Mouse (Mus musculus) kidney, adult 8-10 months (tissue): ENCODE measurements around the gene Prodh2.

Source experiments
- DNase-seq, 2 experiments: peaks; one replicate each; pipeline ENCODE4 v3.0.0; 2022

Gene Prodh2

GRCm38 (mm10) chr7:30550603-30551002, 57.2 kb downstream of the Prodh2 start:
- DNase-seq: no peak

GRCm38 (mm10) chr7:30551445-30552101, 58.2 kb downstream of the Prodh2 start:
- no peak for DNase-seq

- peak; percentile 98 for DNase-seq
These were observed 58.9 kb downstream of the Prodh2 start, which contains the start of the genes Hspb6 and Proser3 for GRCm38 (mm10) chr7:30552102-30553020. Gene Hspb6 (plus strand): TSS chr7:30552178. Gene Proser3 (minus strand): TSS chr7:30552299.

GRCm38 (mm10) chr7:30553021-30553589, 59.7 kb downstream of the Prodh2 start:
- peak in 1 of 2 experiments; percentile 46 for DNase-seq

DNA sequence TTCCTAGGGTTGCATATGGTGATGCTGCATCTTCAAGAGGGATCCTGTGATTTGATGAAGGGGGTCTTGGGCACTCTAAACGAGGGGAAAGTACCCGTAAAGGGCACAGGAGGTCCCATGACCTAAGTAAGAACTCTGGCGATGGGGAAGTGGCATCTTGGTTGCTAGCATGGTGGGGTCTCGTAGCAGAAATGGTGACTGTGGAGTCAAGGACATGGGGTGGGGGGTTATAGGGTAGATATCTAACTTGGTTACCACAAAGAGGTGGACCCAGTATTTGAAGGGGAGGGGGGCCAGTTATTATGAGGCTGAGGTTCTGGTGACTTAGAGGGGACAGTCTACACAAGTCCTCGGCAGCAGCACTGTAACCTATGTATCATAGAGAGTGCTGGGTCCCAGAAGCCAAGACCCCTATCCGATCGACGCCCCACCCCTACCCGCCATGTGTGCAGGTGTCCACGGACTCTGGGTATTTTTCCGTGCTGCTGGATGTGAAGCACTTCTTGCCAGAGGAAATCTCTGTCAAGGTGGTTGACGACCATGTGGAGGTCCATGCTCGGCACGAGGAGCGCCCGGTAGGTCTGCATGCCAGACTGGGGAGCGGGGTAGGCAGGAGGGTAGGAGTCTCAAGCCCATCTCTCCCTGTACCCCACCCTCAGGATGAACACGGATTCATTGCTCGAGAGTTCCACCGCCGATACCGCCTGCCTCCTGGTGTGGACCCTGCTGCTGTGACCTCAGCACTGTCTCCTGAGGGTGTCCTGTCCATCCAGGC, 60.6 kb downstream of the Prodh2 start:
- DNase-seq: no peak

DNA sequence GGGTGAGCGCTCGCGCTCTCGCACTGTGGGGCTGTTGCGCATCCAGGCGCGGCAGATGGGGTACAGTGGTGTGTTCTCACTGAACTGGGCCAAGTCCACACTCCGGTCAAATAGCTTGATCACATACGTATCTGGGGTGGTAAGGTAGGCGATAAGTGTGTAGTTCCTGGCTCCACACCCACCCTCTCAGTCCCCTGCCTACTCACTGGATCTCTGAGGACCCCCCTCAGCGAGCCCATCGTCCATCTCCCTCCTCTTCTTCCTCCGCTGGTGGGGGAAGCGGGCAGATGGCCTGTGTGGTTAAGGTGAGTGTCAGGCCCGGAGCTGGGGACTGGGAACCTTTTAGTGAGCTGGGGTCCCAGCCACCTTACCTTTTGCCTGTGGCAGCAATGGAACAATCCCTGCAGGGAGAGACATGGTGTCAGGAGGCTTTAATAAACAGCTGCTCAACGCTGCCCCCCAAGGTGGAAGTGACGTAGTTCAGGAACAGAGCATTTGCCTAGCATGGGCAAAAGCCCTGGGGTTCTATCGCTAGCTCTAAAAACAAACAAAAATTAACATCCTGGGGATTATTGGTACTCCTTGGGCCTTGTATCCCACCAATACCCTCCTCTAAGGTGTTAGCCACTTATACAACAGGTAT, 63.6 kb downstream of the Prodh2 start:
- DNase-seq: peak in 1 of 2 experiments; percentile 28

DNA sequence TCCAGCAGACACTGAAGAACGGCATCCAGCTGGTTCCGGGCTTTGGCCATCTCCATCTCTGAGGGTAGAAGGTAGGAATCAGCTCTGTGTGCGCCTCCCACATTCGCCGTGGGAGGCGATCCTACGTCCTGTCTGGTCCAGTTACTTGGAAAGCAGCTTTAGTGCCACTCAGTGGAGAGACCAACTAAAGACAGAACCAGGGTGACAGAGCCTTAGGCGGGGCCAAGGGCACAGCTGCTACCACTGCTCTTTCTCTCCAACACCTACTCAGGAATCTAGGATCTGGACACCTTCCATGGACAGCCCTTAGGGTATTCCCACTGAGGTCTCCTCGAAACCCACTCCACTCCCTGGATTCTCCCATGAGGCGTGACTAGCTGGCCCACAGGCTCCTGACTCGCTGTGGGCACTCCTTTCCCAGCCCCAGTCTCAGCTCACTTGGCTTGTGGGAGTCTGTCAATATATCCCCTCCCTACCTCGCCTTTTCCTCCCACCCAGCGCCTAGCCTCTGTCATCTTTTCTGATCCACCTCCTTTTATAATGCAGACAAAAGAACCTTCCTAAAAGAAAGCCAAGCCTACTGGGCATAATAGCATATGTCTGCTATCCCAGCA, 64.6 kb downstream of the Prodh2 start:
- DNase-seq: no peak

GRCm38 (mm10) chr7:30558656-30559442, 65.4 kb downstream of the Prodh2 start:
- no peak for DNase-seq

DNA sequence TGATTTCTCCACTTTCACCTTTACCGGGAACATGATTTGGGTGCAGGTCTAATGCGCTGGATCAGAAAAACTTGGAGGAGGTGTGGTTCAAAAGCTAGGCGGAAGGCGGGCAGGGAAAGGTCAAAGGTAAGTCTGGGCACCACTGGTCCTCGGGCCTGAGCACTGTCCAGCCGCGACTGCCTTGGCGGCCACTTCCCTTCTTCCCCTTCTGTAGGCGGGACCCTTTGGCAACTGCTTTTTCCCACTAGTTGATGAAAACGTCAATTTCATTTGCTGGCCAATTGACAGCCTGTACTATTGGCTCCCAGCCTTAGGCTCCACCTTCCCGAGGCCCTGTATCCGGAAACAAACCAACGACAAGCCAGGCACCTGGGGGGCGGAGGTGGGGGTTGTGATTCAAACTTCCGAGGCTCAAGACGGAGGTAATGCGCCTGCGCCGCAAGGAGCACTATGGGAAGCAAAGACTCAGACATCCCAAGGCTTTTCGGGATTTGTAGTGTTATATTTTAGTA, 66.1 kb downstream of the Prodh2 start, which contains the start of gene Lin37:
TSS of gene Lin37 (minus strand) at position 396 of the 512 bp plus-strand sequence.
- DNase-seq: peak; percentile 99 to 100

DNA sequence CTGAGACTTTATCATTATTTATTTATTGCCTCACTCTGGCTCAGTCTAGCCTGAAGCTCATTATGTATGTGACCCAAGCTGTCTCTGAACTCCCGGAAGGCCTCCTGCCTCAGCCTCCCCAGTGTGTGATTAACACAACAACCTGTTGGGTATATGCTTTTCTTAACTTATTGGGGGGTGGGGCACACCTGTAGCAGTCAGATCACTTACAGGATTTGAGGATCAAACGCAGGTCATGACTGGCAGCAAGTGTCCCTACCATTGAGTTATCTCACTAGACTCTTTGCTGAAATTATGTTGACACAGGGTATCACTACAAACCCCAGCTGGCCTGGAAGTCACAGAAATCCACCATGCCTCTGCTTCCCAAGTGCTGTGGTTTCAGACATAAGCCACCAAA, 66.9 kb downstream of the Prodh2 start:
- no peak for DNase-seq

DNA sequence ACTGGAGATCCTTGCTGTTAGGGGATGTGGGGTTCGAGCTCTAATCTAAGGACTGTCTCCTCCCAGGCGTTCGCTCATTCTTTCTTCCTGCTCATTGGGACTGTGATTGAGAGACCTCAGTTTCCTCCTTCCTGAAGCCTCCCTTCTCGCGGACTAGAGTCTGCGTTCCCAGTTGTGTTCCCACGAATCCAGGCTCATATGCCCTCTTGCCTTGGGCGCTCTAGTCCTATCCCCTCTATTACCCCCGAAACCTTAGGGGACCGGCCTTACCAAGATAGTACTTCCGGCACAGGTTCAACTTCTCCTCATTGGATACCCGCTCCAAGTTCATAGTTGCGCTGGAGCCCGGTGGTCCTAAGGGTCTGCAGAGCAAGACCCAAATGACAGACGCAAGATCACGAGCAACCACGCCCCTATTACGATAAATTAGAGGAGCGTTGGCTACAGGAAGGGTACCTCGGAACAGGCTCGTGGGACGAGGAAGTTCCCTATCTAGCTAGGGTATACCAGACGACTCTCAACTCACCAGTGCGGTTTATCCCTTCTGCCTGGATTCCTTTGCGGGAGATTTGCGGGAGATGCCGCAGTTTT, 69.2 kb downstream of the Prodh2 start:
- DNase-seq: no peak
